In genomic region chr2:7241523-7241941, GRCm38 (mm10) we compare ENCODE assay signal across 13 mouse cellular contexts.
DNase-seq lines count a peak whose midpoint lies in the region; ATAC-seq and TF ChIP-seq lines count a peak whose summit lies in the region.
"Had no signal": no experiment of that assay in that cellular context is flagged by ENCODE, and none has a peak within 500 bp of the region (broad histone marks: within the 10 kb centered on the region; RNA-seq: fewer than 3 reads in every experiment).

No protein-coding gene starts in this region.

- peaks cover 3% of the 10 kb centered on the region; the same call in 1 of the 2 replicates for H3K4me1 ChIP-seq in heart, adult 2 months (ENCODE audit: control insufficient read depth, insufficient read depth, low read length)
- no peaks in the 10 kb centered on the region for H3K4me1 ChIP-seq in heart, embryonic 10.5 days
- H3K4me1 ChIP-seq in midbrain, embryonic 14.5 days (ENCODE audit: control insufficient read depth, insufficient read depth, low read length), result 0 out of 2 replicates have a peak, but pooled peaks cover 5% of the 10 kb centered on the region
- no peaks in the 10 kb centered on the region for H3K4me1 ChIP-seq in midbrain, embryonic 10.5 days

- intact Hi-C loops in heart, adult 2 months (cut with DNase I), result loop anchor here (5.0 kb wide), 1 partner anchor 369 kb away; no protein-coding TSS in a partner anchor

- DNase-seq in adrenal gland, adult 2 months, result peak; percentile 9
- no peak for DNase-seq in adrenal gland, postnatal 25 days
- DNase-seq in heart, adult 2 months, result peak; percentile 32 to 37
- DNase-seq in heart, embryonic 10.5 days (ENCODE audit: low spot score), result no peak
- DNase-seq in midbrain, embryonic 14.5 days, result peak; percentile 36
- DNase-seq in midbrain, embryonic 10.5 days (ENCODE audit: low spot score), result no peak
- peak; percentile 60 for DNase-seq in skeletal muscle tissue, adult 2 months (ENCODE audit: low read depth, low spot score)
- DNase-seq: kidney, postnatal 4 days; right cerebral cortex, adult 18-20 months had no signal

- TF ChIP-seq CTCF in heart, adult 2 months (IDR thresholded peaks at IDR 0.05), result no peak

- peak overlapping the region; percentile 61 for H3K27ac ChIP-seq in heart, adult 2 months
- no peak overlapping the region for H3K27ac ChIP-seq in heart, embryonic 10.5 days
- no peak overlapping the region for H3K27ac ChIP-seq in midbrain, embryonic 14.5 days (replicated peaks; ENCODE audit: low read depth, low read length)
- H3K27ac ChIP-seq in midbrain, embryonic 10.5 days (replicated peaks), result no peak overlapping the region
- H3K27ac ChIP-seq: heart, embryonic 13.5 days; macrophage had no signal

- no peak for TF ChIP-seq EP300 in heart, adult 2 months (IDR thresholded peaks at IDR 0.05; ENCODE audit: insufficient read depth, low read depth, low read length)

- WGBS in heart, adult 2 months, result 64% methylated on average over 4 of the region's 4 CpGs
- 83% methylated on average over 4 of the region's 4 CpGs for WGBS in heart, embryonic 10.5 days
- 47% methylated on average over 4 of the region's 4 CpGs for WGBS in midbrain, embryonic 14.5 days
- WGBS in midbrain, embryonic 10.5 days, result 87% methylated on average over 4 of the region's 4 CpGs

- no peak for TF ChIP-seq POLR2A in heart, adult 2 months (IDR thresholded peaks at IDR 0.05; ENCODE audit: insufficient read depth, low read depth, low read length)

- H3K36me3 ChIP-seq in heart, adult 2 months (ENCODE audit: control insufficient read depth, insufficient read depth, low read length), result no peaks in the 10 kb centered on the region
- no peaks in the 10 kb centered on the region for H3K36me3 ChIP-seq in heart, embryonic 10.5 days
- no peaks in the 10 kb centered on the region for H3K36me3 ChIP-seq in midbrain, embryonic 14.5 days (ENCODE audit: control insufficient read depth, insufficient read depth, low read length)
- H3K36me3 ChIP-seq in midbrain, embryonic 10.5 days, result no peaks in the 10 kb centered on the region
- H3K36me3 ChIP-seq: heart, embryonic 13.5 days had no signal

- no peaks in the 10 kb centered on the region for H3K9me3 ChIP-seq in heart, embryonic 10.5 days
- H3K9me3 ChIP-seq in midbrain, embryonic 14.5 days (ENCODE audit: control insufficient read depth, low read length), result no peaks in the 10 kb centered on the region
- no peaks in the 10 kb centered on the region for H3K9me3 ChIP-seq in midbrain, embryonic 10.5 days (replicated peaks)
- H3K9me3 ChIP-seq: heart, embryonic 13.5 days had no signal

- no peak overlapping the region for H3K4me3 ChIP-seq in heart, adult 2 months
- no peak overlapping the region for H3K4me3 ChIP-seq in heart, embryonic 10.5 days
- no peak overlapping the region for H3K4me3 ChIP-seq in midbrain, embryonic 14.5 days (replicated peaks; ENCODE audit: low read depth, low read length)
- no peak overlapping the region for H3K4me3 ChIP-seq in midbrain, embryonic 10.5 days
- H3K4me3 ChIP-seq: heart, embryonic 13.5 days had no signal

- H3K79me2 ChIP-seq in heart, adult 2 months (replicated peaks; ENCODE audit: control insufficient read depth, insufficient read depth, low read length), result no peaks in the 10 kb centered on the region

- H3K9ac ChIP-seq in heart, adult 2 months (ENCODE audit: low read depth, low read length), result no peak overlapping the region
- H3K9ac ChIP-seq in midbrain, embryonic 14.5 days (replicated peaks; ENCODE audit: low read length), result no peak overlapping the region
- H3K9ac ChIP-seq: heart, embryonic 13.5 days had no signal

- ATAC-seq in midbrain, embryonic 14.5 days (ENCODE audit: low FRiP score, low TSS enrichment), result no peak
- no peak for ATAC-seq in granulocyte monocyte progenitor cell, adult 5-6 weeks (replicated peaks; ENCODE audit: poor library complexity, severe bottlenecking)
- ATAC-seq: intestine, embryonic 16.5 days had no signal

- H3K27me3 ChIP-seq in heart, adult 2 months (ENCODE audit: control insufficient read depth, insufficient read depth, low read length), result no peaks in the 10 kb centered on the region
- no peaks in the 10 kb centered on the region for H3K27me3 ChIP-seq in heart, embryonic 10.5 days (ENCODE audit: insufficient read depth, poor library complexity, severe bottlenecking)
- no peaks in the 10 kb centered on the region for H3K27me3 ChIP-seq in midbrain, embryonic 14.5 days (ENCODE audit: control insufficient read depth, insufficient read depth, low read length)
- no peaks in the 10 kb centered on the region for H3K27me3 ChIP-seq in midbrain, embryonic 10.5 days (ENCODE audit: low read depth, poor library complexity, severe bottlenecking)
- H3K27me3 ChIP-seq: heart, embryonic 13.5 days had no signal

- H3K4me2 ChIP-seq in midbrain, embryonic 14.5 days (ENCODE audit: low read length), result no peak overlapping the region
- H3K4me2 ChIP-seq: heart, embryonic 13.5 days had no signal

Comparison
In these comparisons a context has a peak if more than half of its experiments do, and no peak if none do; other contexts are left out.
1. DNase-seq: peak in adrenal gland, adult 2 months (single experiment), heart, adult 2 months (2 of 2), midbrain, embryonic 14.5 days (single experiment) and skeletal muscle tissue, adult 2 months (single experiment); none in adrenal gland, postnatal 25 days (single experiment), heart, embryonic 10.5 days (single experiment) and midbrain, embryonic 10.5 days (single experiment).